Mouse (Mus musculus) forebrain, embryonic 14.5 days (tissue): ENCODE data around the gene P3h2. TPM values are rescaled to one million over a fixed set of nuclear protein-coding genes. Genes with fewer than 3 reads are reported as not detected.

Experiments
- ATAC-seq: fragments of 200-750 bp; cut with Nextera tagmentation; 2 replicates; pipeline ENCODE4 v1.8.0; 2017; ENCODE audit warnings: mild to moderate bottlenecking, moderate library complexity
- DNase-seq: peaks from one replicate; pipeline ENCODE4 v3.0.0-alpha.2; 2015; ENCODE audit warnings: low spot score
- H3K27ac ChIP-seq: fragments of 300-500 bp; sonication (generic); 2 replicates; pipeline ENCODE4 v1.5.1; 2014; ENCODE audit warnings: low read depth, mild to moderate bottlenecking, control low read depth, low read length, moderate library complexity
- H3K27me3 ChIP-seq: fragments of 300-500 bp; sonication (generic); replicated peaks from 2 replicates; pipeline ENCODE4 v1.6.1; 2014; ENCODE audit warnings: low read length, control low read depth, mixed read lengths; ENCODE audit not compliant: control insufficient read depth, insufficient read depth
- H3K36me3 ChIP-seq: fragments of 300-500 bp; sonication (generic); 2 replicates; pipeline ENCODE4 v1.6.1; 2014; ENCODE audit warnings: low read length, control low read depth; ENCODE audit not compliant: control insufficient read depth, insufficient read depth
- H3K4me1 ChIP-seq: fragments of 300-500 bp; sonication (generic); 2 replicates; pipeline ENCODE4 v1.6.1; 2014; ENCODE audit warnings: antibody characterized with exemption, low read length, control low read depth; ENCODE audit not compliant: control insufficient read depth, insufficient read depth
- H3K4me2 ChIP-seq: fragments of 300-500 bp; sonication (generic); 2 replicates; pipeline ENCODE4 v1.6.1; 2014; ENCODE audit warnings: mild to moderate bottlenecking, control low read depth, low read length
- H3K4me3 ChIP-seq: fragments of 300-500 bp; sonication (generic); 2 replicates; pipeline ENCODE4 v1.5.1; 2014; ENCODE audit warnings: low read depth, low read length, control low read depth
- H3K9ac ChIP-seq: fragments of 300-500 bp; sonication (generic); 2 replicates; pipeline ENCODE4 v1.6.1; 2014; ENCODE audit warnings: mild to moderate bottlenecking, low read length, control low read depth, moderate library complexity
- H3K9me3 ChIP-seq: fragments of 300-500 bp; sonication (generic); replicated peaks from 2 replicates; pipeline ENCODE4 v1.6.1; 2016; ENCODE audit warnings: low read length, control low read depth, mixed read lengths; ENCODE audit not compliant: control insufficient read depth
- WGBS: fragments of 180-500 bp; shearing (Covaris S2); extraction: QIAGEN DNeasy Blood & Tissue Kit; methylation state at CpG from one replicate; pipeline ENCODE4 v1.1.7; 2014; 5-methylcytosine and 5-hydroxymethylcytosine counted together
- polyA plus RNA-seq: library from polyadenylated mRNA; unstranded; fragments of >200 nt; fragmentation: Nextera tagmentation; extraction: Ambion mirVana; gene quantifications from 2 replicates; pipeline ENCODE4 v1.2.1, GENCODE M21; 2014

The P3h2 gene
- polyA plus RNA-seq, 1 experiment from 2014 or later: 0.51 TPM

- H3K27ac ChIP-seq: no peak overlapping the region
- no peaks in the 10 kb centered on the region for H3K27me3 ChIP-seq
- no peak overlapping the region for H3K4me2 ChIP-seq
- ATAC-seq: no peak
- H3K4me1 ChIP-seq: no peaks in the 10 kb centered on the region
- no peak overlapping the region for H3K9ac ChIP-seq
- H3K4me3 ChIP-seq: no peak overlapping the region
- DNase-seq: no peak
- WGBS: 73% methylated on average over 4 of the region's 4 CpGs
- no peaks in the 10 kb centered on the region for H3K9me3 ChIP-seq
- no peaks in the 10 kb centered on the region for H3K36me3 ChIP-seq
Measured at GRCm38 (mm10) chr16:25942261-25942660, 163.3 kb downstream of the P3h2 start.

DNA sequence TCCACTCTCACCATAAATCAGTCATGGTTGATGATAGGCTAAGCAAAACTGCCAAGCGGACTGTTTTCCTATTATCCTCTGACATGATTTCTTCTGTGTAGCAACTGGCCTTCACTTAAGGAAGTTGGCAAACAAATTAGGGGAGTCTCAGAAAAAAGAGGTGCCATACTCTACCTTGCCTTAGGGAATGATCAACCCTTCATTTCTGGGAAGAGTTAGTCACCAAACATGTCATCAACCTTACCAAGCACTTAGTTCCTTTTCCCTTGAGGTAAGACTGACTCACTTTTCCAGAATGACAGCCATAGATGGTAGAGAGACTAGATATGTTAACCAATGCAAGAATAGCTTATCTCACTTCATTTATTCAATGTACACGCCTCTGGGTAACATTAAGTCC, 171.4 kb downstream of the P3h2 start:
- Histone ChIP-seq H3K27ac (no peak overlapping the region), H3K4me2 (no peak overlapping the region), H3K9ac (no peak overlapping the region), H3K4me1 (no peaks in the 10 kb centered on the region), H3K27me3 (no peaks in the 10 kb centered on the region), H3K36me3 (no peaks in the 10 kb centered on the region), H3K9me3 (no peaks in the 10 kb centered on the region), H3K4me3 (no peak overlapping the region)
- 91% methylated on average over 2 of the region's 2 CpGs for WGBS
- ATAC-seq (no peak), DNase-seq (no peak)

DNA sequence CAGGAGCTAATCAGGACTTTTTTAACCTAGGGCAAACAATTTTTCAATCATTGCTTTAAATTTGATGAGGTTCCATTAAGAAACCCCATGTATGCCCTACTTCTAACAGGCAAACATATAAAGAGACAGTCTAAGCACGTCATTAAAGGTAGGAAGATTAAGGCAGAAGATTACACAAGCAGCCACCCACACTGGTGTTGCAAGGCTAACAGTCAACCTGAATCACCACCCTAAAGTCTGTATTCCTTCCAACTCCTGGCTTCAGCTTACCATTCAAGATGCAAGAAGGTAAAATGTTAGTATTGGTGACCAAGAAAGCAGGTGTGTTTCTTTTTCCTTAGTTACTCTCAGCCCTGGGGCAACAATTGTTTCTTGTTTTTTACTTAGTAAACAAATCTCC, 193.4 kb downstream of the P3h2 start:
- Histone ChIP-seq H3K9ac (no peak overlapping the region), H3K27me3 (no peaks in the 10 kb centered on the region), H3K9me3 (no peaks in the 10 kb centered on the region), H3K36me3 (no peaks in the 10 kb centered on the region), H3K4me3 (no peak overlapping the region), H3K27ac (no peak overlapping the region), H3K4me1 (no peaks in the 10 kb centered on the region), H3K4me2 (no peak overlapping the region)
- DNase-seq (no peak), ATAC-seq (no peak)
- 62% methylated on average over 1 of the region's 1 CpGs for WGBS
